Mouse (Mus musculus) heart, embryonic 12.5 days (tissue): ENCODE data around the gene Gm26558. TPM values are rescaled to one million over a fixed set of nuclear protein-coding genes. Genes with fewer than 3 reads are reported as not detected.

ENCODE experiments used
- ATAC-seq: fragments of 200-750 bp; cut with Nextera tagmentation; 2 replicates; pipeline ENCODE4 v1.8.0; 2017; ENCODE audit warnings: moderate TSS enrichment, moderate library complexity; ENCODE audit not compliant: insufficient number of reproducible peaks, low FRiP score
- H3K27ac ChIP-seq: fragments of 300-500 bp; sonication (generic); 2 replicates; pipeline ENCODE4 v1.5.1; 2016; ENCODE audit warnings: mild to moderate bottlenecking, moderate library complexity; ENCODE audit not compliant: poor library complexity, severe bottlenecking
- H3K27me3 ChIP-seq: fragments of 300-500 bp; sonication (generic); replicated peaks from 2 replicates; pipeline ENCODE4 v1.6.1; 2016; ENCODE audit warnings: mild to moderate bottlenecking, moderate library complexity
- H3K36me3 ChIP-seq: fragments of 300-500 bp; sonication (generic); 2 replicates; pipeline ENCODE4 v1.6.1; 2016; ENCODE audit warnings: mild to moderate bottlenecking, moderate library complexity
- H3K4me1 ChIP-seq: fragments of 300-500 bp; sonication (generic); replicated peaks from 2 replicates; pipeline ENCODE4 v1.6.1; 2016; ENCODE audit warnings: mild to moderate bottlenecking
- H3K4me2 ChIP-seq: fragments of 300-500 bp; sonication (generic); 2 replicates; pipeline ENCODE4 v1.6.1; 2016; ENCODE audit warnings: mild to moderate bottlenecking, moderate library complexity
- H3K4me3 ChIP-seq: fragments of 300-500 bp; sonication (generic); 2 replicates; pipeline ENCODE4 v1.5.1; 2016; ENCODE audit warnings: mild to moderate bottlenecking
- H3K9ac ChIP-seq: fragments of 300-500 bp; sonication (generic); 2 replicates; pipeline ENCODE4 v1.6.1; 2016; ENCODE audit warnings: mild to moderate bottlenecking, moderate library complexity
- H3K9me3 ChIP-seq: fragments of 300-500 bp; sonication (generic); replicated peaks from 2 replicates; pipeline ENCODE4 v1.6.1; 2016; ENCODE audit warnings: mild to moderate bottlenecking, moderate library complexity
- WGBS: fragments of 180-500 bp; shearing (Covaris S2); methylation state at CpG from one replicate; pipeline ENCODE4 v1.1.7; 2016; 5-methylcytosine and 5-hydroxymethylcytosine counted together
- polyA plus RNA-seq: library from polyadenylated mRNA; unstranded; fragments of >200 nt; fragmentation: Nextera tagmentation; extraction: Ambion mirVana; gene quantifications from 2 replicates; pipeline ENCODE4 v1.2.1, GENCODE M21; 2016

The Gm26558 gene
- polyA plus RNA-seq, 1 experiment from 2014 or later: 3.4 TPM

DNA sequence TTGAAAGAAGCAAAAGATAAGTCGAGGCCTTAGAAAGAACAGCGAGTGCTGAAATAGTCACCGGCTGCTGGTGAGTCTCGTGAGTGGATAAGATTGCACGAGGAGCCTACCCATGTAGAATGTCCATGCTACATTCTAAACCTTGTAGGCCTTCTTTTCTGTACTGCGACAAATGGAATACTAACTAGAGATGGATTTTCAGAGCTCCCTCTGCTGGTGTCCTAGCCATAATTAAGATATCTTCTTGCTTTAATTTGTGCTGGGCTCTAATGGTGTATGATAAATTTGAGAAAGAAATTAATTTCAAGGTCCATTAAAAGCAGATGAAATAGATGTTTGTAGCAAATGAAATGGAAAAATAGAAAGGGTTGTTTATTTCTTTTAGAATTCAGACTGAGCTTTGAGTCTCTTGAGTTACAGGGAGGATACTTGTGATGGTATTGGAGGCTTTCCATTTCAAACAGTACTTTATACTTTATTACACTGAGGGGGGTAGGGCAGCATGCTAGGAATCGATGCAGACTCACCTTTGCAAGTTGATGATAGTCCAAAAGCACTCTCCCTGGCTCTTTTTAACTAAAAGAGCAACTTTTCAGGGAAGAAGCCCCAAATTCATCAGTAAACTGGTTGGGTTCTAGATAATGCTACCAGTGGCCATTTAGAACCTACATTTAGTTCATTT is 11.7 kb upstream of the Gm26558 start:
- H3K27ac ChIP-seq: no peak overlapping the region
- no peaks in the 10 kb centered on the region for H3K27me3 ChIP-seq
- no peak overlapping the region for H3K4me3 ChIP-seq
- peaks cover 13% of the 10 kb centered on the region for H3K36me3 ChIP-seq
- H3K9me3 ChIP-seq: no peaks in the 10 kb centered on the region
- no peak overlapping the region for H3K9ac ChIP-seq
- ATAC-seq: no peak
- no peak overlapping the region for H3K4me2 ChIP-seq
- H3K4me1 ChIP-seq: peaks cover 19% of the 10 kb centered on the region
- WGBS: 56% methylated on average over 7 of the region's 7 CpGs

DNA sequence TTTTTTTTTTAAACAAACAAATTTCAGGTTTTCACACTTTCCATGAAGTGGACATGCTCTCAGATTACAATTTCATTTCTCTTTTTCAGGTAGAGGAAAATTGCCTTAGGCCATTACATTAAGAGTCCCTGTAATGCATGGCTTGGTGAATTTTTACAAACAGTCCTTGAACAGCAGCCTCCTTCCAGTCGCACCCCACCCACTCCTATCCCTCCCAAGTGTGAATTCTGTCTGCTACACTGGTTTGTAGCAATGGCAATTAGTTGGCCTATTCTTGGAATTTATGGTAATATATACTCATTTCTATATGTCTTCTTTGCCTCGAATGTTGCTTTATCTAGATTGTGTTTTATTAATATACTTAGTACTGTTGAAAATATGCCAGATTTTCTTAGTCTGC is 10.6 kb upstream of the Gm26558 start:
- Histone ChIP-seq H3K9me3 (no peaks in the 10 kb centered on the region), H3K9ac (no peak overlapping the region), H3K4me1 (peaks cover 23% of the 10 kb centered on the region), H3K27ac (no peak overlapping the region), H3K36me3 (0 out of 2 replicates have a peak, but pooled peaks cover 5% of the 10 kb centered on the region), H3K27me3 (no peaks in the 10 kb centered on the region), H3K4me2 (no peak overlapping the region), H3K4me3 (no peak overlapping the region)
- 84% methylated on average over 2 of the region's 2 CpGs for WGBS
- no peak for ATAC-seq

DNA sequence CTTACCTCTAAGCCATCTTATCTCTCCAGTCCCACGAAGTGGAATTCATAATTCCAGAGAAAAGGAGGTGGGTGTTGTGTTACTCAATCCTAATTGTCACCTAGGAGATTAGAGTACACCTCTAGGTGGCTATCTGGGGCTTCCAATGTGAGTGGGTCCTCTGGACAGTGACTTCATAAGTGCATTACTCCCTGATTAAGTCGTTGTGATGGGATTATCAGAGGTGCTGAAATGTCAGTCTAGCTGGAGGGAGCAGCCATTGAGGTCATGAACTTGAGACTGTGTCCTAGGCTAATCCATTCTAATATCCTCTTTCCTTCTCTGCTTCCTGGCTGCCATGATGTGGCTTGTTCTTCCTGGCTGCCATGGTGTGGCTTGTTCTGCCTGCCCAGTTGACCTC is 8.0 kb upstream of the Gm26558 start:
- Histone ChIP-seq H3K4me2 (no peak overlapping the region), H3K36me3 (peaks cover 12% of the 10 kb centered on the region; the same call in 1 of the 2 replicates), H3K27me3 (no peaks in the 10 kb centered on the region), H3K9me3 (no peaks in the 10 kb centered on the region), H3K4me3 (no peak overlapping the region), H3K4me1 (peaks cover 30% of the 10 kb centered on the region), H3K27ac (no peak overlapping the region), H3K9ac (no peak overlapping the region)
- no peak for ATAC-seq
- 29% methylated on average over 2 of the region's 2 CpGs for WGBS

DNA sequence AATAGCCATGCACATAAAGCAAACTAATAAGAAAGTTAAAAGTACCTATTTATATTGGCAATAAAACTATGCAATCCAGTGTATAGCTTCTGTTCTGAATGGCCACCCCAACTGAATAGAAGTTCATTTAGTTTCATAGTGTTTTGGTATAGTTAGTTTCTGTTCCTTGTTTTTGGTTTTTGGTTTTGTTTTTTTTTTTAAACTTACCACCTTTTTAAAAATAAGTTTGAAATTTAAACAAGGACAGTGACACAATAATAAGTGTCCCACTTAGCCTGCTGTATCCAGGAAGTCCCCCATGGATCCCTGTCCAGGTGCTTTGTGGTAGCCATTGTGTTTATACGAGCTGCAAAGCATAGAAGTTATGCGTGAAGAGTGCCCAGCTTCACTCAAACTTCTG is 7.3 kb upstream of the Gm26558 start:
- Histone ChIP-seq H3K9me3 (no peaks in the 10 kb centered on the region), H3K27ac (no peak overlapping the region), H3K4me2 (no peak overlapping the region), H3K4me3 (no peak overlapping the region), H3K27me3 (no peaks in the 10 kb centered on the region), H3K4me1 (peaks cover 30% of the 10 kb centered on the region), H3K36me3 (peaks cover 12% of the 10 kb centered on the region; the same call in 1 of the 2 replicates), H3K9ac (no peak overlapping the region)
- WGBS: 93% methylated on average over 2 of the region's 2 CpGs
- ATAC-seq: no peak

DNA sequence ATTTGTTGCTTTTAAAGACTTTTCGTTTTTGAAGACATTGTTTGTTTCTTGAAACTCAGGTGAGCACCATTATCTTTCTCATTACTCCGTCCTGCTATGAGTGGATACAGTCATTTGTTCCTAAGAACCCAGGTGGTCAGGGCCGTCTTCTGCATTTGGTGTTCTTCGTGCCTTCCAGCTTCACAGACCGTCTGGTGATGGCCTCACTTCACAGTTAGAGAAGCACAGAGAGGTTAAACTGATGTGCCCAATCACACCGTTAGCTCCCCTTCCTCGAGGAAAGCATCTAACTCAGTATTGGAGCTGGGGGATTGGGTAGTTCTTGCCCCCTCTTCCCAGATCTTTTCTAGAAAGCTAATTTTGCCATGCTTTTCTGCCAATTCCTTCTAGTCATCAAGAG is 5.1 kb upstream of the Gm26558 start:
- no peak for ATAC-seq
- Histone ChIP-seq H3K4me3 (no peak overlapping the region), H3K4me2 (no peak overlapping the region), H3K9me3 (no peaks in the 10 kb centered on the region), H3K9ac (no peak overlapping the region), H3K27ac (no peak overlapping the region), H3K4me1 (peaks cover 39% of the 10 kb centered on the region), H3K27me3 (no peaks in the 10 kb centered on the region), H3K36me3 (peaks cover 15% of the 10 kb centered on the region)
- 91% methylated on average over 7 of the region's 7 CpGs for WGBS

DNA sequence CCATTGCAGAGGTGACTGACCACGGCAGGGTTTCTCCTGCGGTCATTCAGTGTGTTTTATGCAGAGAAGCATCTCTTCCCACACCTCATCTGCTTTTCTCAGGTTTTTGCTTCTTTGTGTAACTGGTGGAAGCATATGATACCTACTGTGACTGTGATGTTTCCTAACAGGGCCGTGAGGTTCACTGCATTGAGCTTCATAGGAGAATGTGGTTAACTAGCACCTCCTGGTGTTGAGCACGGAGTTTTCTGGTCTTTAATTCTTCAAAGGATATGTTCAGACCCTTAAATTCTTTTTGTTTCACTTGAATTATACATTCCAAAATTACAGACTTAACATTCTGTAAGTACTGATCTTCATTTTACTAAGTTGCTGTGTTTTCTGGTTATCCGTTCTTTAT is 1.9 kb upstream of the Gm26558 start:
- peaks cover 13% of the 10 kb centered on the region for H3K36me3 ChIP-seq
- peak overlapping the region; percentile 76; the same call in 1 of the 2 replicates for H3K4me2 ChIP-seq

DNA sequence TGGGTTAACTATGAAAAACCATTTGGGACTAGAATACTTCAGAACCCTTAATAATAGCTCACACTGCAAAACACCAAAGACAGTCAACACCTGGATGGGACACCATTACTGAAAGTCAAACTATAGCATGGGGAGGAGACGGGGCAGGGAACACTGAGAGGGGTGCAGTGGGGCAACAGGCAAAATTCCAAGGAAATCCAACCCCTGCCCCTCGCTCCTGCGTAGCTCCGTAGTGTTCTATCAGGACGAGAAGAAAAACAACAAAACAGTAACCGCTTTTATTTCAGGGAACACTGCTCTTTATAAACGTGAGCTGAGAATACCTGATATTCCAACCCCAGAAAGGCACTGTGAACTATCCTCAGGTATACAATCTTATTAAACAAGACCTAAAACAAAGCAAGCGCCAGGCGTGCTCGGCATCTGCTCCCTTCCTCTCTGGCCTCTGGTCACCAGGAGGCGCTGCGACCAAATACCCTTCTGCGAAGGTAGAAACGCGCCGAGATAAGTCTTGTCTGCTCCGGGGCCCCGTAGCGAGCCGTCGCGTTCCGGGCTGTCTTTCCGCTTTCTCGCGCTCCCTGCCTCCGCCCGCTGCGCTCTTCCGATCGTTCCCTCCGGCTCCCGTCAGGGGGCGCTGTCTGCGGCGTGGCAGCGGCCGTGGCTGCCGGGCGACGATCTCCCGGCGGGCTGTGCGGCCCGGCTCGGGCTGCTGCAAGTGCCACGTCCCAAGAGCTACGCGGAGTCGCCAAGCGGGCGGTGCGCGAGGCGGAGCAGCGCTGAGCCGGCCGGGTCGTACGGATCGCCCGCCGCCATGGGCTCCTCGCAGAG is 807 bp downstream of the Gm26558 start, which contains the start of gene Gorasp2:
TSS of gene Gorasp2 (plus strand) at position 690 of the 828 bp plus-strand sequence.
- peaks cover 5% of the 10 kb centered on the region; the same call in 1 of the 2 replicates for H3K27me3 ChIP-seq
- no peaks in the 10 kb centered on the region for H3K9me3 ChIP-seq
- peak within 1 kb of the TSS; percentile 76 for H3K4me2 ChIP-seq
- peak within 1 kb of the TSS; percentile 98 for H3K9ac ChIP-seq
- peak; percentile 94 for ATAC-seq
- peaks cover 24% of the 10 kb centered on the region for H3K4me1 ChIP-seq
- 2% methylated on average over 64 of the region's 64 CpGs for WGBS
- peak within 1 kb of the TSS; percentile 95 for H3K27ac ChIP-seq
- H3K36me3 ChIP-seq: peaks cover 12% of the 10 kb centered on the region
- H3K4me3 ChIP-seq: peak within 1 kb of the TSS; percentile 84

More for the DNA sequence above, 1.9 kb upstream of the Gm26558 start:
- peaks cover 31% of the 10 kb centered on the region for H3K4me1 ChIP-seq
- H3K9me3 ChIP-seq: no peaks in the 10 kb centered on the region
- H3K27me3 ChIP-seq: no peaks in the 10 kb centered on the region
- H3K9ac ChIP-seq: no peak overlapping the region
- WGBS: 76% methylated on average over 5 of the region's 5 CpGs
- H3K4me3 ChIP-seq: no peak overlapping the region
- ATAC-seq: no peak
- H3K27ac ChIP-seq: no peak overlapping the region

DNA sequence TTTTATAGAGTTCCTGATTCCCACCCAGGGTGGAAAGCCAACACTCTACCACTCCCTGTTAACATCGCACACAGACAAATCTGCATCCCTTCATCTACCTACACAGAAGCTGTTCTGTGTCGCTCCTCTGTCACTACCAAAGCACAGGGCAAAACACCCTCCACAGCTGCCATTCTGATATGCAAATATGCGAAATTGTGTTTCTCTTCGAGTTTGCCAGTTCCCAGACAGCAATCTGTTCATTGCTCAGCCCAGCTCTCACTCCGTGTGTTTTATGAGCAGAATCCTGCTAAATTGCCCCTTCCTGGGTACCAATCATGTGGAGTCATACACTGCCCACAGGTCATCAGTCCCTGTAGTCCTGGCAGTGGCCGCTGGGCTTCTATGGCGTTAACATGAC is 4.8 kb downstream of the Gm26558 start:
- H3K4me2 ChIP-seq: no peak overlapping the region
- H3K4me1 ChIP-seq: peaks cover 6% of the 10 kb centered on the region; the same call in 1 of the 2 replicates
- H3K27ac ChIP-seq: no peak overlapping the region
- H3K36me3 ChIP-seq: no peaks in the 10 kb centered on the region
- 68% methylated on average over 7 of the region's 7 CpGs for WGBS
- peaks cover 8% of the 10 kb centered on the region for H3K27me3 ChIP-seq
- H3K4me3 ChIP-seq: no peak overlapping the region
- ATAC-seq: no peak
- no peak overlapping the region for H3K9ac ChIP-seq
- no peaks in the 10 kb centered on the region for H3K9me3 ChIP-seq

DNA sequence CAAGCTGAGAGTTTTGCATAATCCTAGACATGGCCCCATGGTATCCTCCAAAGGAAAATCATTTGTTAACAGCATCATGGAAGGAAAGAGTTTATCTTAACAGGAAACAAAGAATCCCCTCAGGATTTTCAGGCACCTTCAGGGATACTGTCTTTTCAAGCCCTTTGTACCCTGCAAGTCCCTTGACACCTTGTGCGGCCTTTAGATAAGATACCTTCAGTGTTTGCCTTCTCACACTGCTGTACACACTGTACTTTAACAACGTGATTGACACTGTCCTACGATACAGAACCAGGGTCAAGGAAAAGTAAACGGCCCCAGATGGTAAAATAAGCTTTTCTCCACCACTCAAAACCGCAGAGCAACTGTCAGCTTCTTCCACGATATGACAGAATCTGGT is 10.1 kb downstream of the Gm26558 start:
- Histone ChIP-seq H3K27ac (no peak overlapping the region), H3K36me3 (no peaks in the 10 kb centered on the region), H3K9ac (no peak overlapping the region), H3K27me3 (peaks cover 3% of the 10 kb centered on the region; the same call in 1 of the 2 replicates), H3K4me2 (no peak overlapping the region), H3K4me3 (no peak overlapping the region), H3K4me1 (no peaks in the 10 kb centered on the region), H3K9me3 (no peaks in the 10 kb centered on the region)
- 29% methylated on average over 6 of the region's 6 CpGs for WGBS
- ATAC-seq: no peak

DNA sequence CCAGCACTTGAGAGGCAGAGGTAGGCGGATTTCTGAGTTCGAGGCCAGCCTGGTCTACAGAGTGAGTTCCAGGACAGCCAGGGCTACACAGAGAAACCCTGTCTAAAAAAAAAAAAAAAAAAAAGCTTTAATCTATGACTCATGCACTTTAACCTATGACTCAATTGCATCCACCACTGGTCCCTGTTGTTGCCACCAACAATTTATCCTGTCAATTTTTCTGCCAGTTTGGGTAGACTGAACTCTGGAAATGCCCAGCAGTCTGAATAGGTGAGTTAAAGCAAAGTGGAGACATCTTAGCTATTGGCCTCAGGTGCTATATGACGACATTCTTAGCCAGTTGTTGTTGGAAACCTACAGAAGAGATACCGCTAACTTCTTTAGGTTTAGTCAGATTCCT is 12.4 kb downstream of the Gm26558 start:
- no peak overlapping the region for H3K27ac ChIP-seq
- no peak for ATAC-seq
- no peak overlapping the region for H3K4me2 ChIP-seq
- no peak overlapping the region for H3K9ac ChIP-seq
- no peaks in the 10 kb centered on the region for H3K36me3 ChIP-seq
- H3K9me3 ChIP-seq: no peaks in the 10 kb centered on the region
- no peaks in the 10 kb centered on the region for H3K4me1 ChIP-seq
- WGBS: 81% methylated on average over 4 of the region's 4 CpGs
- peaks cover 3% of the 10 kb centered on the region; the same call in 1 of the 2 replicates for H3K27me3 ChIP-seq
- no peak overlapping the region for H3K4me3 ChIP-seq

DNA sequence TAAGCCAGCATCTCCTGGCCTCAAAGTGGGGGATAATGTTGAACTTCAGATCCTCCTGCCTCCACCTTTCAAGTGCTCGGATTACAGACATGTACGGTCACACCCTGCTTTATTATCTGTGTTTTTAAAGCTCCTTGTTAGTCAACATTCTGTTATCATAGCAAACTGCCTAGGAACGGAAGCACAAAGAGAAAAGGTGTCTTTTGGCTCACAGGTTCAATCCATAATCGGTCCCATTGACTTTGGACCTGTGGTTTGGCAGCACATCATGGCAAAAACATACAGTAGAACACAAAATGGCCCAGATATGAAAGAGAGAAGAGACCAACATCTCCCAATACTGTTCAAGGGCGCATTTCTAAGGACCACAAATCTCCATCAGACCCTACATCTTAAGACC is 13.6 kb downstream of the Gm26558 start:
- Histone ChIP-seq H3K9me3 (no peaks in the 10 kb centered on the region), H3K36me3 (no peaks in the 10 kb centered on the region), H3K27ac (no peak overlapping the region), H3K27me3 (peaks cover 2% of the 10 kb centered on the region; the same call in 1 of the 2 replicates), H3K4me3 (no peak overlapping the region), H3K9ac (no peak overlapping the region), H3K4me1 (no peaks in the 10 kb centered on the region), H3K4me2 (no peak overlapping the region)
- no peak for ATAC-seq
- WGBS: 78% methylated on average over 5 of the region's 5 CpGs
